In the genomic region with DNA sequence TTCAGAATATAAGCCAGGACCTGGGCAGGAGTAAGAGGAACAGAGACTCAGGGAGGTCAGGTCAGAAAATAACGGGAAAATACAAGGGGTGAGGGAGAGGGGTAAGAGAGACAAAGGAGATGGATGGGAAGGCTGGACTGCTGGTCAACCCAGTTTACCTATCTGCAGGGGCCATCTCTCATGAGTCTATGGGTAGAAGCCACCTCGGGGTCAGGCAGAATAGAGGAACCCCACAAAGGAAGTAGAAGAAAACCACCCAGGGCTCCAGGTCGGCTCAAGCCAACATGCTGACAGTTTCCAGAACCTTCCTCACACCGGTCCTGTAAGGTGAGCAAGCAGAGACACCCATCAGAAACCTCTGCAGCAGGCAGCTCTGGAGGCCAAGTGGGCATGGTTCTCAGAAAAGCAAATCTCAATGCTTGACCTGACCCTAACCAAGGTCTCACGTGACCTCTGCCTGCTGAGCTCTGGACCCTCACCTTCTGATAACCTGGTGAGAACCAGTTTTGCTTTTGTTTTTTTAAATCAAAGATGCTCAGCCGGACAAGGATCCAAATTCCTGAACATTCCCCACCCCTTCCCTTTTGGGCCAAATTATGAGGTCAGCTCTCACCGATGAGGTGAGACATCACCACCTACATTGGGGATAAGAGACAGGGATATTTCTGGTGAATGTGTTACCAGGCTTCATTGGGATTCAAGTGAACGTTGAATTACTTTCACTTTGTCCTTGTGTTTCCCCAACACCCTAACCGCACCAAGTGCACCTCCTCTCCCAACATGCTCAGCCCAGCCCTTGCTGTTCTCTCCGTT, we compare ENCODE assay signal across 13 mouse cellular contexts. TPM values are rescaled to one million over a fixed set of nuclear protein-coding genes. Genes with fewer than 3 reads are reported as not detected.
A peak's percentile ranks its signal among the peaks of the same experiment; 100 is the strongest.
DNase-seq lines count a peak whose midpoint lies in the region; ATAC-seq and TF ChIP-seq lines count a peak whose summit lies in the region.
"Had no signal": no experiment of that assay in that cellular context is flagged by ENCODE, and none has a peak within 500 bp of the region (broad histone marks: within the 10 kb centered on the region; RNA-seq: fewer than 3 reads in every experiment).

No protein-coding gene starts in this region.

- H3K4me3 ChIP-seq in kidney, adult 2 months (ENCODE audit: insufficient read depth, low read depth, low read length), result no peak overlapping the region
- H3K4me3 ChIP-seq in MEL (ENCODE audit: control insufficient read depth in 1 of 2, insufficient read depth in 1 of 2, low read depth in 2 of 2, low read length in 2 of 2), result peak overlapping the region in 1 of 2 experiments; percentile 49; a peak in 2 of 4 replicates
- no peak overlapping the region for H3K4me3 ChIP-seq in liver, embryonic 12.5 days
- H3K4me3 ChIP-seq in small intestine, adult 2 months (ENCODE audit: low read depth, low read length), result peak overlapping the region; percentile 18; the same call in 1 of the 2 replicates
- no peak overlapping the region for H3K4me3 ChIP-seq in intestine, postnatal 0 days (ENCODE audit: low read depth, low read length)
- H3K4me3 ChIP-seq in heart, embryonic 12.5 days, result no peak overlapping the region
- H3K4me3 ChIP-seq: heart, embryonic 13.5 days had no signal

- peaks cover 74% of the 10 kb centered on the region for H3K79me2 ChIP-seq in MEL (ENCODE audit: control insufficient read depth, insufficient read depth, low read length, poor library complexity)

- no peak for TF ChIP-seq RAD21 in MEL (IDR thresholded peaks at IDR 0.05; ENCODE audit: low read depth, low read length)

- no peak for ATAC-seq in liver, embryonic 12.5 days
- no peak for ATAC-seq in intestine, postnatal 0 days
- ATAC-seq in heart, embryonic 12.5 days (ENCODE audit: insufficient number of reproducible peaks, low FRiP score), result no peak
- ATAC-seq: midbrain, embryonic 16.5 days had no signal

- TF ChIP-seq CTCF in kidney, adult 2 months (conservative IDR thresholded peaks at IDR 0.05; ENCODE audit: insufficient read depth, insufficient read length, low read depth, low read length), result no peak
- no peak for TF ChIP-seq CTCF in MEL (IDR thresholded peaks at IDR 0.05 in 2 of 3, conservative IDR thresholded peaks at IDR 0.05 in 1 of 3; ENCODE audit: control insufficient read depth in 1 of 3, insufficient read depth in 1 of 3, low read depth in 2 of 3, low read length in 3 of 3, poor library complexity in 1 of 3, severe bottlenecking in 1 of 3)
- no peak for TF ChIP-seq CTCF in small intestine, adult 2 months (IDR thresholded peaks at IDR 0.05; ENCODE audit: extremely low read depth, insufficient read length, insufficient replicate concordance, low read depth, low read length)
- TF ChIP-seq CTCF in intestine, postnatal 0 days (IDR thresholded peaks at IDR 0.05; ENCODE audit: low read depth), result no peak

- H3K4me1 ChIP-seq in kidney, adult 2 months (ENCODE audit: control insufficient read depth, insufficient read depth, low read length), result peaks cover 8% of the 10 kb centered on the region; the same call in 1 of the 2 replicates
- peaks cover 36 to 53% of the 10 kb centered on the region in 2 experiments for H3K4me1 ChIP-seq in MEL (ENCODE audit: control insufficient read depth in 1 of 2, insufficient read depth in 2 of 2, low read length in 2 of 2)
- peaks cover 93% of the 10 kb centered on the region for H3K4me1 ChIP-seq in liver, embryonic 12.5 days
- peaks cover 17% of the 10 kb centered on the region for H3K4me1 ChIP-seq in small intestine, adult 2 months (ENCODE audit: control insufficient read depth, insufficient read depth, insufficient read length, low read length)
- H3K4me1 ChIP-seq in intestine, postnatal 0 days (replicated peaks; ENCODE audit: control insufficient read depth, insufficient read depth, low read length), result 0 out of 2 replicates have a peak, but pooled peaks cover 3% of the 10 kb centered on the region
- peaks cover 6% of the 10 kb centered on the region for H3K4me1 ChIP-seq in heart, embryonic 12.5 days (replicated peaks)

- H3K9ac ChIP-seq in MEL (ENCODE audit: control insufficient read depth, low read depth, low read length, poor library complexity, severe bottlenecking), result peak overlapping the region; percentile 60
- H3K9ac ChIP-seq in liver, embryonic 12.5 days, result peak overlapping the region; percentile 19; the same call in 1 of the 2 replicates
- H3K9ac ChIP-seq in intestine, postnatal 0 days (ENCODE audit: low read depth, low read length), result no peak overlapping the region
- no peak overlapping the region for H3K9ac ChIP-seq in heart, embryonic 12.5 days
- H3K9ac ChIP-seq: heart, embryonic 13.5 days; lung, embryonic 14.5 days had no signal

- WGBS in kidney, adult 2 months, result 63% methylated on average over 10 of the region's 10 CpGs
- WGBS in liver, embryonic 12.5 days (ENCODE audit: insufficient replicate concordance), result 58% methylated on average over 10 of the region's 10 CpGs
- WGBS in small intestine, adult 2 months, result 57% methylated on average over 10 of the region's 10 CpGs
- 72% methylated on average over 10 of the region's 10 CpGs for WGBS in intestine, postnatal 0 days
- 77% methylated on average over 10 of the region's 10 CpGs for WGBS in heart, embryonic 12.5 days

- no peak for TF ChIP-seq POLR2A in kidney, adult 2 months (IDR thresholded peaks at IDR 0.05; ENCODE audit: low read depth, low read length)
- no peak for TF ChIP-seq POLR2A in MEL (IDR thresholded peaks at IDR 0.05; ENCODE audit: control insufficient read depth in 1 of 2, insufficient read depth in 1 of 2, low read depth in 1 of 2, low read length in 2 of 2, poor library complexity in 1 of 2)
- TF ChIP-seq POLR2A in small intestine, adult 2 months (IDR thresholded peaks at IDR 0.05; ENCODE audit: low read depth, low read length), result no peak

- H3K4me2 ChIP-seq in liver, embryonic 12.5 days, result peak overlapping the region; percentile 32
- H3K4me2 ChIP-seq in intestine, postnatal 0 days (replicated peaks; ENCODE audit: low read depth), result no peak overlapping the region
- H3K4me2 ChIP-seq in heart, embryonic 12.5 days, result no peak overlapping the region
- H3K4me2 ChIP-seq: heart, embryonic 13.5 days; lung, embryonic 14.5 days had no signal

- TF ChIP-seq EP300 in MEL (IDR thresholded peaks at IDR 0.05; ENCODE audit: low read depth in 1 of 2, low read length in 2 of 2), result peak in 1 of 2 experiments; percentile 45; a peak in 2 of 4 replicates

- H3K27ac ChIP-seq in kidney, adult 2 months (ENCODE audit: insufficient read depth, low read depth, low read length), result no peak overlapping the region
- H3K27ac ChIP-seq in MEL (ENCODE audit: control insufficient read depth, low read depth, low read length), result peak overlapping the region; percentile 84
- peak overlapping the region; percentile 72 for H3K27ac ChIP-seq in liver, embryonic 12.5 days
- H3K27ac ChIP-seq in small intestine, adult 2 months (ENCODE audit: insufficient read depth, low read depth, low read length), result peak overlapping the region; percentile 44
- H3K27ac ChIP-seq in intestine, postnatal 0 days (ENCODE audit: low read depth, low read length), result no peak overlapping the region
- no peak overlapping the region for H3K27ac ChIP-seq in heart, embryonic 12.5 days (ENCODE audit: poor library complexity, severe bottlenecking)
- H3K27ac ChIP-seq: heart, embryonic 13.5 days had no signal

- no peaks in the 10 kb centered on the region for H3K36me3 ChIP-seq in kidney, adult 2 months (ENCODE audit: control insufficient read depth, insufficient read depth, low read length)
- H3K36me3 ChIP-seq in MEL (ENCODE audit: control insufficient read depth in 1 of 2, insufficient read depth in 2 of 2, low read length in 2 of 2), result peaks cover 0 to 62% of the 10 kb centered on the region in 2 experiments; a peak in 2 of 4 replicates
- H3K36me3 ChIP-seq in liver, embryonic 12.5 days, result peaks cover 52% of the 10 kb centered on the region
- H3K36me3 ChIP-seq in small intestine, adult 2 months (ENCODE audit: control insufficient read depth, insufficient read depth, low read length), result no peaks in the 10 kb centered on the region
- H3K36me3 ChIP-seq in intestine, postnatal 0 days (ENCODE audit: control insufficient read depth, insufficient read depth), result no peaks in the 10 kb centered on the region
- no peaks in the 10 kb centered on the region for H3K36me3 ChIP-seq in heart, embryonic 12.5 days
- H3K36me3 ChIP-seq: heart, embryonic 13.5 days had no signal

- H3K27me3 ChIP-seq in kidney, adult 2 months (replicated peaks; ENCODE audit: control insufficient read depth, insufficient read depth, low read length), result no peaks in the 10 kb centered on the region
- no peaks in the 10 kb centered on the region for H3K27me3 ChIP-seq in MEL (ENCODE audit: control insufficient read depth in 1 of 2, insufficient read depth in 2 of 2, low read length in 2 of 2)
- H3K27me3 ChIP-seq in liver, embryonic 12.5 days (replicated peaks), result no peaks in the 10 kb centered on the region
- H3K27me3 ChIP-seq in small intestine, adult 2 months (ENCODE audit: control insufficient read depth, insufficient read depth, low read length), result no peaks in the 10 kb centered on the region
- no peaks in the 10 kb centered on the region for H3K27me3 ChIP-seq in intestine, postnatal 0 days (replicated peaks; ENCODE audit: control insufficient read depth, insufficient read depth, low read length)
- 0 out of 2 replicates have a peak, but pooled peaks cover 2% of the 10 kb centered on the region for H3K27me3 ChIP-seq in heart, embryonic 12.5 days (replicated peaks)

- DNase-seq in kidney, adult 2 months, result peak; percentile 50
- DNase-seq in kidney, postnatal 14 days, result no peak
- peak; percentile 54 for DNase-seq in MEL (ENCODE audit: low read depth, low spot score)
- DNase-seq in heart, postnatal 36 days, result no peak
- DNase-seq: cerebellum, postnatal 14 days; lung, embryonic 14.5 days had no signal

- intact Hi-C loops in heart, postnatal 36 days (cut with DNase I), result no loop called here

- no peaks in the 10 kb centered on the region for H3K9me3 ChIP-seq in MEL (replicated peaks; ENCODE audit: insufficient read depth, low read length)
- no peaks in the 10 kb centered on the region for H3K9me3 ChIP-seq in liver, embryonic 12.5 days (replicated peaks)
- no peaks in the 10 kb centered on the region for H3K9me3 ChIP-seq in intestine, postnatal 0 days (ENCODE audit: control insufficient read depth)
- 0 out of 2 replicates have a peak, but pooled peaks cover 3% of the 10 kb centered on the region for H3K9me3 ChIP-seq in heart, embryonic 12.5 days (replicated peaks)
- H3K9me3 ChIP-seq: heart, embryonic 13.5 days had no signal

RNA-seq across cellular contexts. Expression of a gene that starts 5.3 kb away (rescaled TPM):
- polyA plus RNA-seq in kidney, adult 2 months (2012; rRNA removed), result 16.7 and 18.5 TPM in 2 replicates
- total RNA-seq in MEL (2012; rRNA removed), result 46.3 and 56.7 TPM in 2 replicates
- polyA plus RNA-seq in MEL (2012; ENCODE audit: insufficient read depth in 1 of 2, insufficient read length in 2 of 2, low read depth in 1 of 2, low replicate concordance in 2 of 2, missing spikeins in 1 of 2), result 100 to 1,000 TPM in 1 of 2 experiments, 10 to 100 TPM in 1; 71.5 to 394 TPM
- 54.0 and 55.6 TPM in 2 replicates for polyA plus RNA-seq in liver, embryonic 12.5 days (2016; fragmentation: Nextera tagmentation; extraction: Ambion mirVana)
- 25.9 and 28.9 TPM in 2 replicates for polyA plus RNA-seq in small intestine, adult 2 months (2012; rRNA removed)
- polyA plus RNA-seq in intestine, postnatal 0 days (2015; fragmentation: Nextera tagmentation; extraction: Ambion mirVana), result 2.8 TPM in 2 replicates
- 10.7 and 11.2 TPM in 2 replicates for polyA plus RNA-seq in heart, embryonic 12.5 days (2016; fragmentation: Nextera tagmentation; extraction: Ambion mirVana)
- 1 to 10 TPM; 2.3 to 4.8 TPM for total RNA-seq in heart, postnatal 36 days (2021)
- polyA plus RNA-seq: C2C12 had no signal

RNA-seq across cellular contexts. Expression of a gene that starts 45.1 kb away (rescaled TPM):
- polyA plus RNA-seq in kidney, adult 2 months (2012; rRNA removed), result 43.5 and 46.7 TPM in 2 replicates
- 2.5 and 3.3 TPM in 2 replicates for total RNA-seq in MEL (2012; rRNA removed)
- polyA plus RNA-seq in MEL (2012; ENCODE audit: insufficient read depth in 1 of 2, insufficient read length in 2 of 2, low read depth in 1 of 2, low replicate concordance in 2 of 2, missing spikeins in 1 of 2), result 1 to 10 TPM in 1 of 2 experiments, not detected in 1; 6.0 TPM
- 6.0 and 7.5 TPM in 2 replicates for polyA plus RNA-seq in liver, embryonic 12.5 days (2016; fragmentation: Nextera tagmentation; extraction: Ambion mirVana)
- 13.4 and 24.0 TPM in 2 replicates for polyA plus RNA-seq in small intestine, adult 2 months (2012; rRNA removed)
- polyA plus RNA-seq in intestine, postnatal 0 days (2015; fragmentation: Nextera tagmentation; extraction: Ambion mirVana), result 4.2 and 4.8 TPM in 2 replicates
- 8.8 and 9.0 TPM in 2 replicates for polyA plus RNA-seq in heart, embryonic 12.5 days (2016; fragmentation: Nextera tagmentation; extraction: Ambion mirVana)
- 10 to 100 TPM; 15.7 to 16.7 TPM for total RNA-seq in heart, postnatal 36 days (2021)

Comparison
In these comparisons a context has a peak if more than half of its experiments do, and no peak if none do; other contexts are left out.
1. DNase-seq: peak in kidney, adult 2 months (single experiment) and MEL (single experiment); none in kidney, postnatal 14 days (single experiment) and heart, postnatal 36 days (0 of 2).
2. H3K27ac ChIP-seq: peak in MEL (single experiment), liver, embryonic 12.5 days (single experiment) and small intestine, adult 2 months (single experiment); none in kidney, adult 2 months (single experiment), intestine, postnatal 0 days (single experiment) and heart, embryonic 12.5 days (single experiment).
3. H3K9ac ChIP-seq: peak in MEL (single experiment) and liver, embryonic 12.5 days (single experiment); none in intestine, postnatal 0 days (single experiment) and heart, embryonic 12.5 days (single experiment).